Mouse (Mus musculus) testis, adult 2 months (tissue): Measurements from ENCODE around the gene Tshr. TPM values are rescaled to one million over a fixed set of nuclear protein-coding genes. Genes with fewer than 3 reads are reported as not detected.

ENCODE experiments used
- H3K27ac ChIP-seq: fragments of 200-500 bp; 2 replicates; pipeline ENCODE4 v1.5.1; 2012; ENCODE audit warnings: low read depth, low read length; ENCODE audit not compliant: control insufficient read depth, insufficient read depth
- H3K27me3 ChIP-seq: fragments of 200-500 bp; 2 replicates; pipeline ENCODE4 v1.6.1; 2012; ENCODE audit warnings: mild to moderate bottlenecking, low read length, moderate library complexity; ENCODE audit not compliant: control insufficient read depth, insufficient read depth
- H3K36me3 ChIP-seq: fragments of 200-500 bp; 2 replicates; pipeline ENCODE4 v1.6.1; 2012; ENCODE audit warnings: mild to moderate bottlenecking, low read length; ENCODE audit not compliant: control insufficient read depth, insufficient read depth
- H3K4me1 ChIP-seq: fragments of 200-500 bp; 2 replicates; pipeline ENCODE4 v1.6.1; 2012; ENCODE audit warnings: low read length; ENCODE audit not compliant: control insufficient read depth, insufficient read depth
- H3K4me3 ChIP-seq: fragments of 200-500 bp; 2 replicates; pipeline ENCODE4 v1.5.1; 2012; ENCODE audit warnings: low read depth, mild to moderate bottlenecking, low read length, moderate library complexity, mixed read lengths; ENCODE audit not compliant: control insufficient read depth
- CTCF ChIP-seq: fragments of 200-500 bp; IDR thresholded peaks from 2 replicates; pipeline ENCODE4 v1.5.1; 2012; ENCODE audit warnings: low read depth, mild to moderate bottlenecking, inconsistent platforms, low read length, moderate library complexity; ENCODE audit not compliant: control insufficient read depth, insufficient read depth, insufficient replicate concordance
- POLR2A ChIP-seq: fragments of 200-500 bp; IDR thresholded peaks from 2 replicates; pipeline ENCODE4 v1.6.1; 2012; ENCODE audit warnings: low read depth, mild to moderate bottlenecking, inconsistent platforms, low read length, moderate library complexity; ENCODE audit not compliant: control insufficient read depth
- polyA plus RNA-seq: library from polyadenylated mRNA; depleted of rRNA; stranded (reverse); fragments of >200 nt; gene quantifications from 2 replicates; pipeline ENCODE4 v1.2.3, GENCODE M21; 2012

Tshr gene
- polyA plus RNA-seq, 1 experiment = 4.2 TPM

GRCm38 (mm10) chr12:91427129-91427528 lies 42.8 kb downstream of the Tshr start:
- Histone ChIP-seq H3K36me3 (no peaks in the 10 kb centered on the region), H3K27me3 (no peaks in the 10 kb centered on the region), H3K27ac (no peak overlapping the region), H3K4me3 (no peak overlapping the region), H3K4me1 (no peaks in the 10 kb centered on the region)
- no peak for TF ChIP-seq CTCF
- TF ChIP-seq POLR2A = no peak

- Histone ChIP-seq H3K4me1 (no peaks in the 10 kb centered on the region), H3K27me3 (no peaks in the 10 kb centered on the region), H3K27ac (no peak overlapping the region), H3K4me3 (no peak overlapping the region), H3K36me3 (no peaks in the 10 kb centered on the region)
- TF ChIP-seq CTCF = no peak
- TF ChIP-seq POLR2A = no peak
These were observed 97.9 kb downstream of the Tshr start for GRCm38 (mm10) chr12:91482195-91482733.

- Histone ChIP-seq H3K27me3 (no peaks in the 10 kb centered on the region), H3K4me3 (no peak overlapping the region), H3K36me3 (no peaks in the 10 kb centered on the region), H3K27ac (no peak overlapping the region), H3K4me1 (no peaks in the 10 kb centered on the region)
- TF ChIP-seq CTCF = no peak
These were observed 102.0 kb downstream of the Tshr start for GRCm38 (mm10) chr12:91486342-91486741.

- no peaks in the 10 kb centered on the region for H3K4me1 ChIP-seq
- TF ChIP-seq CTCF = no peak
- no peak for TF ChIP-seq POLR2A
- H3K4me3 ChIP-seq = no peak overlapping the region
- no peaks in the 10 kb centered on the region for H3K36me3 ChIP-seq
- no peaks in the 10 kb centered on the region for H3K27me3 ChIP-seq
- H3K27ac ChIP-seq = no peak overlapping the region
These were observed 104.0 kb downstream of the Tshr start for GRCm38 (mm10) chr12:91488406-91488805.

GRCm38 (mm10) chr12:91495497-91496225 lies 111.3 kb downstream of the Tshr start:
- no peaks in the 10 kb centered on the region for H3K27me3 ChIP-seq
- no peak overlapping the region for H3K4me3 ChIP-seq
- TF ChIP-seq POLR2A (no peak), CTCF (no peak)
- no peak overlapping the region for H3K27ac ChIP-seq
- H3K36me3 ChIP-seq = no peaks in the 10 kb centered on the region
- no peaks in the 10 kb centered on the region for H3K4me1 ChIP-seq

GRCm38 (mm10) chr12:91496226-91496558 lies 111.8 kb downstream of the Tshr start:
- no peak overlapping the region for H3K4me3 ChIP-seq
- no peak overlapping the region for H3K27ac ChIP-seq

GRCm38 (mm10) chr12:91500475-91500874 lies 116.1 kb downstream of the Tshr start:
- no peak overlapping the region for H3K27ac ChIP-seq
- H3K36me3 ChIP-seq = no peaks in the 10 kb centered on the region
- H3K27me3 ChIP-seq = no peaks in the 10 kb centered on the region
- no peak overlapping the region for H3K4me3 ChIP-seq
- TF ChIP-seq POLR2A (no peak), CTCF (no peak)
- H3K4me1 ChIP-seq = no peaks in the 10 kb centered on the region

More at GRCm38 (mm10) chr12:91496226-91496558, 111.8 kb downstream of the Tshr start:
- TF ChIP-seq POLR2A = no peak
- no peak for TF ChIP-seq CTCF
- no peaks in the 10 kb centered on the region for H3K36me3 ChIP-seq
- no peaks in the 10 kb centered on the region for H3K27me3 ChIP-seq
- no peaks in the 10 kb centered on the region for H3K4me1 ChIP-seq
